8 mouse cellular contexts compared by ENCODE assay signal in genomic region chr1:190944109-190944760, GRCm38 (mm10). TPM values are rescaled to one million over a fixed set of nuclear protein-coding genes. Genes with fewer than 3 reads are reported as not detected.
DNase-seq lines count a peak whose midpoint lies in the region; ATAC-seq and TF ChIP-seq lines count a peak whose summit lies in the region.

No protein-coding gene starts in this region.

- no peak overlapping the region for H3K27ac ChIP-seq in CH12.LX (ENCODE audit: insufficient read depth, low read depth)
- no peak overlapping the region for H3K27ac ChIP-seq in bone marrow macrophage, adult 2 months (ENCODE audit: insufficient read depth, low read depth, low read length)
- H3K27ac ChIP-seq in lung, embryonic 14.5 days (ENCODE audit: low read depth) = no peak overlapping the region

- peak; percentile 78 for ATAC-seq in erythroblast, adult 5-6 weeks (replicated peaks; ENCODE audit: low FRiP score, poor library complexity, severe bottlenecking)
- ATAC-seq in lung, embryonic 14.5 days (ENCODE audit: insufficient read depth) = peak; percentile 83

- no peak overlapping the region for H3K4me3 ChIP-seq in CH12.LX (replicated peaks in 1 of 3; ENCODE audit: low read depth in 2 of 3, low read length in 2 of 3, poor library complexity in 1 of 3)
- H3K4me3 ChIP-seq in bone marrow macrophage, adult 2 months (ENCODE audit: insufficient read depth, low read length) = no peak overlapping the region
- H3K4me3 ChIP-seq in lung, embryonic 14.5 days (ENCODE audit: low read depth, low read length) = no peak overlapping the region

- DNase-seq in CH12.LX (ENCODE audit: extremely low read depth) = peak; percentile 82
- peak; percentile 74 to 82 for DNase-seq in heart, postnatal 14 days
- DNase-seq in layer of hippocampus, adult 18-20 months (ENCODE audit: low spot score in 2 of 2) = peak; percentile 58 to 85
- DNase-seq in lung, embryonic 14.5 days = peak; percentile 90
- DNase-seq in ovary, postnatal 36 days (ENCODE audit: low spot score) = peak; percentile 62
- peak; percentile 69 for DNase-seq in thymus, postnatal 25 days

- TF ChIP-seq CTCF in CH12.LX (conservative IDR thresholded peaks at IDR 0.05 in 1 of 2, IDR thresholded peaks at IDR 0.05 in 1 of 2; ENCODE audit: low read depth in 2 of 2, low read length in 2 of 2) = peak; percentile 63 to 96
- TF ChIP-seq CTCF in bone marrow macrophage, adult 2 months (IDR thresholded peaks at IDR 0.05; ENCODE audit: low read depth, low read length) = peak; percentile 47; the same call in 1 of the 2 replicates
- TF ChIP-seq CTCF in lung, embryonic 14.5 days (IDR thresholded peaks at IDR 0.05; ENCODE audit: low read depth) = peak; percentile 87

- no peak for TF ChIP-seq EP300 in CH12.LX (IDR thresholded peaks at IDR 0.05; ENCODE audit: low read length)

- H3K4me1 ChIP-seq in CH12.LX (ENCODE audit: control insufficient read depth in 1 of 2, insufficient read depth in 2 of 2) = no peaks in the 10 kb centered on the region
- H3K4me1 ChIP-seq in bone marrow macrophage, adult 2 months (ENCODE audit: control insufficient read depth, insufficient read depth, low read length) = no peaks in the 10 kb centered on the region
- H3K4me1 ChIP-seq in lung, embryonic 14.5 days (ENCODE audit: insufficient read depth) = no peaks in the 10 kb centered on the region

- TF ChIP-seq RAD21 in CH12.LX (IDR thresholded peaks at IDR 0.05; ENCODE audit: low read depth, low read length) = peak; percentile 99

- no peaks in the 10 kb centered on the region for H3K27me3 ChIP-seq in CH12.LX (replicated peaks)
- no peaks in the 10 kb centered on the region for H3K27me3 ChIP-seq in lung, embryonic 14.5 days (ENCODE audit: insufficient read depth, low read length)

- no peak overlapping the region for H3K4me2 ChIP-seq in CH12.LX (ENCODE audit: insufficient read depth, low read depth, poor library complexity, severe bottlenecking)
- H3K4me2 ChIP-seq in lung, embryonic 14.5 days = no peak overlapping the region

- no peaks in the 10 kb centered on the region for H3K79me2 ChIP-seq in CH12.LX (replicated peaks; ENCODE audit: control insufficient read depth, extremely low read depth, insufficient read depth, poor library complexity, severe bottlenecking)

- dilution Hi-C loops in CH12.LX (cut with MboI; ENCODE audit: extremely low pct_ligation_motif_present, extremely low pct_unique_long_range_greater_than_20kb, low sequenced_read_pairs) = no loop called here

- TF ChIP-seq POLR2A in CH12.LX (IDR thresholded peaks at IDR 0.05; ENCODE audit: low read depth, low read length) = no peak
- TF ChIP-seq POLR2A in bone marrow macrophage, adult 2 months (IDR thresholded peaks at IDR 0.05; ENCODE audit: borderline replicate concordance, low read depth, low read length) = no peak

- no peaks in the 10 kb centered on the region for H3K9me3 ChIP-seq in CH12.LX (replicated peaks; ENCODE audit: low read length)
- no peaks in the 10 kb centered on the region for H3K9me3 ChIP-seq in lung, embryonic 14.5 days (ENCODE audit: low read depth, low read length)

- in situ Hi-C loops in CH12.LX (cut with MboI; ENCODE audit: low pct_ligation_motif_present, low pct_unique_long_range_greater_than_20kb, low sequenced_read_pairs) = loop anchor here (5.0 kb wide), 1 partner anchor 143 kb away; no protein-coding TSS in a partner anchor

- 46% methylated on average over 6 of the region's 6 CpGs for WGBS in lung, embryonic 14.5 days

- intact Hi-C loops in heart, postnatal 14 days (cut with DNase I) = loop anchor here (1.0 to 10.0 kb wide), 3 partner anchors 131 to 331 kb away; no protein-coding TSS in a partner anchor

- peaks cover 51 to 86% of the 10 kb centered on the region in 2 experiments for H3K36me3 ChIP-seq in CH12.LX (replicated peaks in 1 of 2; ENCODE audit: control insufficient read depth in 1 of 2, insufficient read depth in 1 of 2, low read length in 1 of 2)
- peaks cover 90% of the 10 kb centered on the region for H3K36me3 ChIP-seq in lung, embryonic 14.5 days (ENCODE audit: insufficient read depth)

- no peak overlapping the region for H3K9ac ChIP-seq in CH12.LX (ENCODE audit: insufficient read depth, low read depth)
- H3K9ac ChIP-seq in lung, embryonic 14.5 days = no peak overlapping the region

TF ChIP-seq in CH12.LX, 34 proteins besides CTCF, POLR2A, EP300 and RAD21:
- TF ChIP-seq SMC3 (IDR thresholded peaks at IDR 0.05; ENCODE audit: low read depth, low read length) (peak; percentile 93), TBP (conservative IDR thresholded peaks at IDR 0.05; ENCODE audit: low read depth, low read length) (no peak), USF2 (conservative IDR thresholded peaks at IDR 0.05; ENCODE audit: low read depth, low read length) (no peak), ZC3H11A (IDR thresholded peaks at IDR 0.05; ENCODE audit: low read depth, low read length) (peak; percentile 67), ZKSCAN1 (IDR thresholded peaks at IDR 0.05; ENCODE audit: borderline replicate concordance, low read depth, low read length) (no peak), IRF4 (IDR thresholded peaks at IDR 0.05; ENCODE audit: low read depth, low read length) (peak; percentile 50; the same call in 1 of the 2 replicates), BHLHE40 (IDR thresholded peaks at IDR 0.05; ENCODE audit: low read depth, low read length) (0 out of 2 replicates have a peak, but pooled peaks have one; percentile 23), MAX (IDR thresholded peaks at IDR 0.05; ENCODE audit: low read length) (0 out of 2 replicates have a peak, but pooled peaks have one; percentile 32), MYC (IDR thresholded peaks at IDR 0.05; ENCODE audit: low read depth, low read length) (peak; percentile 82), SIN3A (IDR thresholded peaks at IDR 0.05; ENCODE audit: low read length) (peak; percentile 13; the same call in 1 of the 2 replicates)
TF ChIP-seq in CH12.LX: peak in this region for 7.

RNA-seq across cellular contexts. Expression of gene Angel2, which starts 19.3 kb away (rescaled TPM):
- 24.4 and 25.3 TPM in 2 replicates for total RNA-seq in CH12.LX (2012; rRNA removed)
- total RNA-seq in CH12.LX (2014; rRNA removed) = 49.9 and 53.6 TPM in 2 replicates
- 34.2 and 34.8 TPM in 2 replicates for polyA plus RNA-seq in CH12.LX (2012; ENCODE audit: insufficient read length, low read depth)
- polyA plus RNA-seq in bone marrow macrophage, adult 2 months (2012; ENCODE audit: insufficient read depth, insufficient read length, missing spikeins) = 40.7 and 41.7 TPM in 2 replicates
- 4.2 and 12.1 TPM in 2 replicates for total RNA-seq in erythroblast, adult 5-6 weeks (2015; ENCODE audit: low replicate concordance)
- 8.9 and 12.6 TPM in 2 replicates for total RNA-seq in erythroblast, adult 5-6 weeks (2017; ENCODE audit: low replicate concordance)
- total RNA-seq in heart, postnatal 14 days (2021) = 10 to 100 TPM; 30.1 to 33.0 TPM
- 10 to 100 TPM; 51.7 to 52.3 TPM for total RNA-seq in layer of hippocampus, adult 18-20 months (2021)
- polyA plus RNA-seq in lung, embryonic 14.5 days (2014; fragmentation: Nextera tagmentation; extraction: Ambion mirVana) = 45.3 and 47.6 TPM in 2 replicates

RNA-seq across cellular contexts. Expression of gene Rps6kc1, which starts 32.7 kb away (rescaled TPM):
- total RNA-seq in CH12.LX (2012; rRNA removed) (12.5 and 14.0 TPM in 2 replicates), CH12.LX (2014; rRNA removed) (7.2 and 7.8 TPM in 2 replicates)
- 16.0 and 18.0 TPM in 2 replicates for polyA plus RNA-seq in CH12.LX (2012; ENCODE audit: insufficient read length, low read depth)
- polyA plus RNA-seq in bone marrow macrophage, adult 2 months (2012; ENCODE audit: insufficient read depth, insufficient read length, missing spikeins) = 16.6 and 20.3 TPM in 2 replicates
- total RNA-seq in erythroblast, adult 5-6 weeks (2015; ENCODE audit: low replicate concordance) = 0.19 and 4.0 TPM in 2 replicates
- 4.2 and 4.6 TPM in 2 replicates for total RNA-seq in erythroblast, adult 5-6 weeks (2017; ENCODE audit: low replicate concordance)
- 10 to 100 TPM; 16.3 to 19.2 TPM for total RNA-seq in heart, postnatal 14 days (2021)
- total RNA-seq in layer of hippocampus, adult 18-20 months (2021) = 10 to 100 TPM; 90.7 to 94.1 TPM
- 14.1 and 14.9 TPM in 2 replicates for polyA plus RNA-seq in lung, embryonic 14.5 days (2014; fragmentation: Nextera tagmentation; extraction: Ambion mirVana)

RNA-seq across cellular contexts. Expression of gene Vash2, which starts 34.9 kb away (rescaled TPM):
- total RNA-seq in CH12.LX (2012; rRNA removed) = 0.04 and 0.08 TPM in 2 replicates
- 0.05 and 0.17 TPM in 2 replicates for total RNA-seq in CH12.LX (2014; rRNA removed)
- polyA plus RNA-seq in CH12.LX (2012; ENCODE audit: insufficient read length, low read depth) = 0.16 and 0.25 TPM in 2 replicates
- polyA plus RNA-seq in bone marrow macrophage, adult 2 months (2012; ENCODE audit: insufficient read depth, insufficient read length, missing spikeins) = 0.28 and 0.33 TPM in 2 replicates
- not detected in 2 replicates for total RNA-seq in erythroblast, adult 5-6 weeks (2015; ENCODE audit: low replicate concordance)
- total RNA-seq in erythroblast, adult 5-6 weeks (2017; ENCODE audit: low replicate concordance) = 0.42 TPM in 1 of 2 replicates, not detected in the other
- total RNA-seq in heart, postnatal 14 days (2021) = 1 to 10 TPM; 1.4 to 1.7 TPM
- total RNA-seq in layer of hippocampus, adult 18-20 months (2021) = 1 to 10 TPM; 1.4 to 1.5 TPM
- polyA plus RNA-seq in lung, embryonic 14.5 days (2014; fragmentation: Nextera tagmentation; extraction: Ambion mirVana) = 38.1 and 40.6 TPM in 2 replicates

Comparison
In these comparisons a context has a peak if more than half of its experiments do, and no peak if none do; other contexts are left out.
1. RNA of gene Rps6kc1, which starts 32.7 kb away (total RNA-seq): 90.7 to 94.1 TPM in layer of hippocampus, adult 18-20 months; 16.3 to 19.2 TPM in heart, postnatal 14 days, 7.2 to 14.0 TPM in CH12.LX and 0.19 to 4.6 TPM in erythroblast, adult 5-6 weeks; every median in the first group is over 4 times any median in the second.
2. Peak in every context shown above with its lines, with median percentiles within 50 percentile points of each other: DNase-seq and CTCF ChIP-seq.